20 mouse cellular contexts compared by ENCODE assay signal in the genomic region with DNA sequence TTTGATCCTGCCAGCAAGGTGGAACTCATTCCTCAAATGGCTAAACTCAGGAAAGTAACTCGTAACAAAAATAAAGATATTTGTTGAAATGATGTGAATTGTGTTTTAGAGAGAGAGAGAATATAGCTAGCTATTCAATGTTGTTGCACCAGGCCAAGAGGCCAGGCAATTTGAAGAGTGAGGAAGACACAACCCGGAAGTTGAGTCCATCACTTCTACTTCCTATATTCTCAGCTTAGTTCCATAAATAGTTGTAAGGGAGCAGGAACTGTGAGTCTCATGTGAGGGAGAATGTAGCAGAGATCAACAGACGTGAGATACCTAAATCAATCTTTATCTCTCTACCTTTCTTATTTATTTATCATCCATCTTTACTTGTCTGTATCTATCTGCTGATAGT.
"Had no signal": no experiment of that assay in that cellular context is flagged by ENCODE, and none has a peak within 500 bp of the region (broad histone marks: within the 10 kb centered on the region; RNA-seq: fewer than 3 reads in every experiment).

No protein-coding gene starts in this region.

- H3K36me3 ChIP-seq: kidney, embryonic 15.5 days; limb, embryonic 10.5 days; limb, embryonic 13.5 days; midbrain, embryonic 12.5 days; midbrain, embryonic 15.5 days; neural tube, embryonic 12.5 days; neural tube, embryonic 15.5 days; stomach, embryonic 15.5 days had no signal

- H3K27me3 ChIP-seq: kidney, embryonic 15.5 days; limb, embryonic 13.5 days; midbrain, embryonic 12.5 days; midbrain, embryonic 15.5 days; neural tube, embryonic 12.5 days; neural tube, embryonic 15.5 days; stomach, embryonic 15.5 days had no signal

- H3K9ac ChIP-seq: kidney, embryonic 15.5 days; limb, embryonic 13.5 days; liver, embryonic 14.5 days; liver, postnatal 0 days; lung, embryonic 14.5 days; midbrain, embryonic 12.5 days; midbrain, embryonic 15.5 days; neural tube, embryonic 12.5 days; neural tube, embryonic 15.5 days; stomach, embryonic 15.5 days had no signal

- DNase-seq: kidney, adult 11 months; kidney, adult 8-10 months; kidney, postnatal 14 days; liver; liver, postnatal 0 days; lung, embryonic 14.5 days; right cerebral cortex, postnatal 25 days; spleen, adult 18-20 months; thymus, postnatal 25 days had no signal

- H3K4me1 ChIP-seq: kidney, embryonic 15.5 days; limb, embryonic 10.5 days; limb, embryonic 13.5 days; midbrain, embryonic 12.5 days; midbrain, embryonic 15.5 days; neural tube, embryonic 12.5 days; neural tube, embryonic 15.5 days; stomach, embryonic 15.5 days had no signal

- H3K27ac ChIP-seq: kidney, embryonic 15.5 days; layer of hippocampus, adult 2 months; limb, embryonic 10.5 days; limb, embryonic 13.5 days; liver, embryonic 14.5 days; midbrain, embryonic 12.5 days; midbrain, embryonic 15.5 days; neural tube, embryonic 12.5 days; neural tube, embryonic 15.5 days; stomach, embryonic 15.5 days had no signal

- H3K9me3 ChIP-seq: kidney, embryonic 15.5 days; limb, embryonic 10.5 days; limb, embryonic 13.5 days; midbrain, embryonic 12.5 days; midbrain, embryonic 15.5 days; neural tube, embryonic 12.5 days; neural tube, embryonic 15.5 days; stomach, embryonic 15.5 days had no signal

- H3K4me2 ChIP-seq: kidney, embryonic 15.5 days; limb, embryonic 13.5 days; lung, embryonic 14.5 days; midbrain, embryonic 12.5 days; midbrain, embryonic 15.5 days; neural tube, embryonic 12.5 days; neural tube, embryonic 15.5 days; stomach, embryonic 15.5 days had no signal

- H3K4me3 ChIP-seq: kidney, embryonic 15.5 days; layer of hippocampus, adult 2 months; limb, embryonic 10.5 days; limb, embryonic 13.5 days; midbrain, embryonic 12.5 days; midbrain, embryonic 15.5 days; neural tube, embryonic 12.5 days; neural tube, embryonic 15.5 days; stomach, embryonic 15.5 days had no signal

- ATAC-seq: liver, postnatal 0 days; lung, postnatal 0 days; midbrain, embryonic 15.5 days had no signal
